Mouse (Mus musculus) G1E-ER4 (cell line): ENCODE data around the gene Atl1. TPM values are rescaled to one million over a fixed set of nuclear protein-coding genes. Genes with fewer than 3 reads are reported as not detected.

Experiments used
- GATA1 ChIP-seq: IDR thresholded peaks from one replicate; pipeline ENCODE4 v1.8.0; 2012; ENCODE audit warnings: low read length, inconsistent platforms
- polyA plus RNA-seq: library from polyadenylated mRNA; stranded (reverse); fragments of >175 nt; gene quantifications from 2 replicates; pipeline ENCODE4 v1.2.3, GENCODE M21; 2012

Gene Atl1
- polyA plus RNA-seq, 1 experiment: 0.62 TPM

- TF ChIP-seq GATA1: no peak
These were observed 20.8 kb upstream of the Atl1 start for GRCm38 (mm10) chr12:69871632-69872031.

DNA sequence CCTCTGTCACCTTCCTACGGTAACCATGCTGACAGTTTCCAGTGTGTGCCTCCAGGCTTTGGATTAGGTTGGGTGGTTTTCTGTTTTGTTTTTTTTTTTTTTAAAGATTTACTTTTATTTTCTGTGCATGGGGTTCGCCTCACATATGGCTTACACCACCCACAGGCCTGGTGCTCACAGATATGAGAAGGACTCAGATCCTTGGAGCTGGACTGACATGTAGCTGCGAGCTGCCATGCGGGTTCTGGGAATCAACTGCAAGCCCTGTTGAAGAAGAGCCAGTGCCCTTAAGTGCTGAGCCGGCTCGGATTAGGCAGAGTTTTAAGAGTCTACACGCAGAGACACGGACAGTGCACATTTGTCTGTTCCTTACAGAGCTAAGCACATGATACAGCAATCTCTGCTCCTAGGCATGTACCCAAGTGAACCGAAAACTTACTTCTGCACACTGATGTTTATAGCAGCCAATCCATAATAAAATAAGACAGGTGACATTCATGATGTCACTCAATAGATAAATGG, 14.5 kb upstream of the Atl1 start:
- no peak for TF ChIP-seq GATA1

GRCm38 (mm10) chr12:69879172-69879665, 13.2 kb upstream of the Atl1 start:
- no peak for TF ChIP-seq GATA1

GRCm38 (mm10) chr12:69879739-69880138, 12.7 kb upstream of the Atl1 start:
- no peak for TF ChIP-seq GATA1

- no peak for TF ChIP-seq GATA1
These were observed 11.1 kb upstream of the Atl1 start for GRCm38 (mm10) chr12:69881198-69881905.

- no peak for TF ChIP-seq GATA1
These were observed 8.4 kb upstream of the Atl1 start for GRCm38 (mm10) chr12:69884053-69884452.

- no peak for TF ChIP-seq GATA1
These were observed 7.1 kb upstream of the Atl1 start for GRCm38 (mm10) chr12:69885170-69885923.

GRCm38 (mm10) chr12:69887776-69888175, 4.6 kb upstream of the Atl1 start:
- TF ChIP-seq GATA1: no peak

- TF ChIP-seq GATA1: no peak
These were observed 4.1 kb upstream of the Atl1 start for GRCm38 (mm10) chr12:69888345-69888744.

DNA sequence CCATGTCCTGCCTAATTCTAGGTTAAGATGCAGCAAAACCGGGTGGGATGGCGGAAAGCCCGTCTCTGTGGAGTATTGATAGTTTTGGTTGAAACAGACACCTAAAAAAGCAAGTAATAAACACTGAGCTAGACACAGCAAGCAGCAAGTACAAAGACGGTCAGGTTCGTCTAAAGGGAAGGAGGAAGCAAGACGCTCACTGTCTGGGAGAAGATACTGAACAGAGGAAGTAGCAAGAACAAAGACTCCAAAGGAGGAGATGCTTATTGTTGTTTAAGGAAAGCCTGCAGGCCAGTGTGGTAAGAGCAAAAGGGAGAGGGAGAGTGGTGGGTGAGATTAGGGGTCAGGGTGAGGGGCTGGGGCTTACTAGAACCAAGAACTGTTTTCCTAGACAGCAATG, 2.4 kb upstream of the Atl1 start:
- no peak for TF ChIP-seq GATA1

DNA sequence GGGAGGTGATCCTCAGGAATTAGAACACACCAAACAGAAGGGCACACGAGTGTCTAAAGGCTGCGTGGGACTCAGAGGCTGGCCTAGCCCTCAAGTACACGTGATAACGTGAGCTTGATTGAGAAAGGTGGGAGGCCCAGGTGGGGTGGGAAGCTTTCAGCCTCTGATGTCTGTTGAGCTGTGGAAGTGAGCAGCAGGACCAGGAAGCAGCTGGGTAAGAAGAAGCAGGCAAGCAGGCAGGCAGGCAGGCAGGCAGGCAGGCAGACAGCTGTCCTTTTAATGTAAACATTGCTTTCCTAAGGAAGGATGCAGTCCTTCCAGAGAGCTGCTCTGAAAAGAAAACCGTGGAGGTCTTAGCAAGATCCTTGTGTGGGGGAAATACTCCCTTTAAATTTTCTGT, 1.9 kb upstream of the Atl1 start:
- no peak for TF ChIP-seq GATA1

GRCm38 (mm10) chr12:69891721-69892120, 693 bp upstream of the Atl1 start:
- TF ChIP-seq GATA1: no peak

- no peak for TF ChIP-seq GATA1
These were observed 1.5 kb downstream of the Atl1 start for GRCm38 (mm10) chr12:69893927-69894326.

DNA sequence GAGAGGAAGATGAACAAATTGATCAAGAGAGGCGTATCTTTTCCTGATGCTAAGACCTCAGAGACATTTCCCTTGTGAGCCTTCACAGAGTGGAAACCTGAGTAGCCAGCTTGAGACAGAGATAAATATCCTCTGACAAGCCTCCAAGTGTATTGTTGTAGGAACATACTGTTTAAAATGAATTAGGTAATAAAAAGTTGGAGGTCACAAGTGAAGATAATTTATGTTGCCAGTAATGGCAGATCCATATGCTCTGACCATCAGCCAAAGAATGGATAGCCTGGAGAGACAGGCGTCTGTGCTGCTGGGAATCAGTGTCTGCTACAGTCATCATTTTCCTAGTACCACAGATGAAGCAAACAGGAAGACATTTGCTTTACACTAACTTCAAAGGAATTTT, 2.6 kb downstream of the Atl1 start:
- TF ChIP-seq GATA1: no peak

DNA sequence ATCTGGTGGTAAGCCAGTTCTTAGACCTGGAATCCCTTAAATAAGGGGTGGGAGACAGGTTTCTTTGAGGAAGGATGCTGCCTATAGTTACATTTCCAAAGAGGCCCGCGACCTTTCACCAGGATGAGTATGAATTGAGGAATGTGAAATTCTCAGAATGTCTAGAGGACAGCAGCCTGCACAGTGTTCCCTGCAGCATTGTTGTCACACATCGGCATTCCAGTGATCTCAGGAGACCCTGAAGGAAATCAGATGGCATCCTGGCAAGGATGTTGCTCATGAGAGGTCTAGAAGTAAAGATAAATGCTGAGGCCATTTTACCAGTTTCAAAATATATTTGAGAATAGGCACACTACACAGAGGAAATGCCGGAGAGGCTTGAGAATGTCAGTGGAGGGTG, 5.7 kb downstream of the Atl1 start:
- no peak for TF ChIP-seq GATA1

DNA sequence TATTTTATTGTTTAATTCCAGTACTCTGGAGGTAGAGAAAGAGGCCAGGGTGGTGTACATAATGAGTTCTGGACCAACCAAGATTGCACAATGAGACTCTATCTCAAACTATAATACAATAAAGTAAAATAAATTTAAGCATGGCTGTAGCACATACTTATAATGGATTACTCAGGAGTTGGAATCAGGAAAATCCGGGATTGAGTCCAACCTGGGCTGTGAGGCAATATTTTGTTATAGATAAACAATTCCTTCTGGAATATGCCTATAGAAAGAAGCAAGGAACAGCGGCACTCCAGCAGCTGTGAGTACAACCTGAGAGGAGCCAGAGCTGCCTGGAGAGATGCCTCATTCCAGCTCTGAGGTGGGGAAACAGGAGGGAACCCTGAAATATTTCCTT, 12.6 kb downstream of the Atl1 start:
- TF ChIP-seq GATA1: no peak
